Mouse (Mus musculus): ENCODE results near the gene Sez6l2.

The Sez6l2 gene

GRCm38 (mm10) chr7:127004122-127004875 lies 53.9 kb downstream of the Sez6l2 start:
- in situ Hi-C loops (cut with MseI, MboI): no loop called here

GRCm38 (mm10) chr7:127007313-127008024 lies 57.1 kb downstream of the Sez6l2 start:
- in situ Hi-C loops (cut with MseI, MboI): no loop called here

- in situ Hi-C loops (cut with MseI, MboI): no loop called here
These were observed 58.1 kb downstream of the Sez6l2 start for GRCm38 (mm10) chr7:127008239-127009019.

- in situ Hi-C loops (cut with MseI, MboI): no loop called here
These were observed 59.1 kb downstream of the Sez6l2 start for GRCm38 (mm10) chr7:127009307-127010085.

GRCm38 (mm10) chr7:127011051-127011450 lies 60.7 kb downstream of the Sez6l2 start:
- in situ Hi-C loops (cut with MseI, MboI): no loop called here

GRCm38 (mm10) chr7:127011717-127012116 lies 61.4 kb downstream of the Sez6l2 start:
- in situ Hi-C loops (cut with MseI, MboI): no loop called here

- in situ Hi-C loops (cut with MseI, MboI): no loop called here
These were observed 62.0 kb downstream of the Sez6l2 start for GRCm38 (mm10) chr7:127012374-127012773.

- in situ Hi-C loops (cut with MseI, MboI): no loop called here
These were observed 62.5 kb downstream of the Sez6l2 start for GRCm38 (mm10) chr7:127012845-127013244.

- in situ Hi-C loops (cut with MseI, MboI): no loop called here
These were observed 63.0 kb downstream of the Sez6l2 start for GRCm38 (mm10) chr7:127013385-127013784.

- in situ Hi-C loops (cut with MseI, MboI): no loop called here
These were observed 64.0 kb downstream of the Sez6l2 start, which contains the start of gene Mvp for GRCm38 (mm10) chr7:127014320-127014719. Gene Mvp, minus strand, starts transcription at chr7:127014621.

- in situ Hi-C loops (cut with MseI, MboI): no loop called here
These were observed 64.6 kb downstream of the Sez6l2 start for GRCm38 (mm10) chr7:127014993-127015392.

- in situ Hi-C loops (cut with MseI, MboI): no loop called here
These were observed 65.7 kb downstream of the Sez6l2 start for GRCm38 (mm10) chr7:127016081-127016480.

GRCm38 (mm10) chr7:127016481-127016485 lies 65.9 kb downstream of the Sez6l2 start, which contains the start of gene Pagr1b:
Gene Pagr1b, minus strand, starts transcription at chr7:127016484.
- in situ Hi-C loops (cut with MseI, MboI): no loop called here

- in situ Hi-C loops (cut with MseI, MboI): no loop called here
These were observed 66.1 kb downstream of the Sez6l2 start for GRCm38 (mm10) chr7:127016486-127016938.

- in situ Hi-C loops (cut with MseI, MboI): no loop called here
These were observed 66.9 kb downstream of the Sez6l2 start, which contains the start of gene Pagr1a for GRCm38 (mm10) chr7:127016971-127017949. Gene Pagr1a, minus strand, starts transcription at chr7:127017352.

- in situ Hi-C loops (cut with MseI, MboI): no loop called here
These were observed 67.6 kb downstream of the Sez6l2 start for GRCm38 (mm10) chr7:127017950-127018345.

- in situ Hi-C loops (cut with MseI, MboI): no loop called here
These were observed 68.3 kb downstream of the Sez6l2 start for GRCm38 (mm10) chr7:127018416-127019305.

- in situ Hi-C loops (cut with MseI, MboI): no loop called here
These were observed 69.1 kb downstream of the Sez6l2 start for GRCm38 (mm10) chr7:127019306-127019960.

- in situ Hi-C loops (cut with MseI, MboI): no loop called here
These were observed 69.7 kb downstream of the Sez6l2 start for GRCm38 (mm10) chr7:127020031-127020430.

Data from mouse trophoblast stem cell (cell line).